Mouse (Mus musculus) midbrain, postnatal 0 days (tissue): Measurements from ENCODE around the gene Pacrg. TPM values are rescaled to one million over a fixed set of nuclear protein-coding genes. Genes with fewer than 3 reads are reported as not detected.

ENCODE experiments used
- ATAC-seq: fragments of 200-750 bp; cut with Nextera tagmentation; 2 replicates; pipeline ENCODE4 v1.8.0; 2017; ENCODE audit warnings: moderate number of reproducible peaks, mild to moderate bottlenecking, moderate TSS enrichment, moderate library complexity; ENCODE audit not compliant: low FRiP score
- DNase-seq: peaks from one replicate; pipeline ENCODE4 v3.0.0-alpha.2; 2015; ENCODE audit warnings: low spot score
- H3K27ac ChIP-seq: fragments of 300-500 bp; sonication (generic); 2 replicates; pipeline ENCODE4 v1.5.1; 2014; ENCODE audit warnings: low read depth, mild to moderate bottlenecking, low read length, mixed read lengths
- H3K27me3 ChIP-seq: fragments of 300-500 bp; sonication (generic); 2 replicates; pipeline ENCODE4 v1.6.1; 2014; ENCODE audit warnings: low read length, control low read depth, mixed read lengths; ENCODE audit not compliant: insufficient read depth
- H3K36me3 ChIP-seq: fragments of 300-500 bp; sonication (generic); 2 replicates; pipeline ENCODE4 v1.6.1; 2014; ENCODE audit warnings: low read length, control low read depth, mixed read lengths; ENCODE audit not compliant: insufficient read depth
- H3K4me1 ChIP-seq: fragments of 300-500 bp; sonication (generic); 2 replicates; pipeline ENCODE4 v1.6.1; 2014; ENCODE audit warnings: mild to moderate bottlenecking, control low read depth, antibody characterized with exemption, low read length, mixed read lengths; ENCODE audit not compliant: insufficient read depth
- H3K4me2 ChIP-seq: fragments of 300-500 bp; sonication (generic); 2 replicates; pipeline ENCODE4 v1.6.1; 2014; ENCODE audit warnings: low read depth, mild to moderate bottlenecking, low read length, mixed read lengths; ENCODE audit not compliant: poor library complexity, severe bottlenecking
- H3K4me3 ChIP-seq: fragments of 300-500 bp; sonication (generic); 2 replicates; pipeline ENCODE4 v1.5.1; 2014; ENCODE audit warnings: low read depth, mild to moderate bottlenecking, low read length, moderate library complexity
- H3K9ac ChIP-seq: fragments of 300-500 bp; sonication (generic); replicated peaks from 2 replicates; pipeline ENCODE4 v1.6.1; 2014; ENCODE audit warnings: mild to moderate bottlenecking, low read length, moderate library complexity, mixed read lengths; ENCODE audit not compliant: poor library complexity, severe bottlenecking
- H3K9me3 ChIP-seq: fragments of 300-500 bp; sonication (generic); 2 replicates; pipeline ENCODE4 v1.6.1; 2016; ENCODE audit warnings: low read length, control low read depth
- CTCF ChIP-seq: IDR thresholded peaks from 2 replicates; pipeline ENCODE4 v1.5.1; 2016; ENCODE audit warnings: antibody characterized with exemption, mild to moderate bottlenecking
- WGBS: fragments of 180-500 bp; shearing (Covaris S2); extraction: QIAGEN DNeasy Blood & Tissue Kit; methylation state at CpG from one replicate; pipeline ENCODE4 v1.1.7; 2014; 5-methylcytosine and 5-hydroxymethylcytosine counted together
- polyA plus RNA-seq: library from polyadenylated mRNA; unstranded; fragments of >200 nt; fragmentation: Nextera tagmentation; extraction: Ambion mirVana; gene quantifications from 2 replicates; pipeline ENCODE4 v1.2.1, GENCODE M21; 2015
- total RNA-seq: library from RNA; depleted of rRNA; stranded (reverse); fragments of >200 nt; gene quantifications from 2 replicates; pipeline ENCODE4 v1.2.3, GENCODE M21; 2014

Gene Pacrg
- total and polyA plus RNA-seq, 2 experiments from 2014 or later: 14.6 to 23.0 TPM

- H3K4me1 ChIP-seq: peaks cover 11% of the 10 kb centered on the region
- H3K9me3 ChIP-seq: no peaks in the 10 kb centered on the region
- H3K36me3 ChIP-seq: no peaks in the 10 kb centered on the region
- no peak for ATAC-seq
- WGBS: 58% methylated on average over 11 of the region's 11 CpGs
- no peak for TF ChIP-seq CTCF
- H3K27me3 ChIP-seq: no peaks in the 10 kb centered on the region
- no peak overlapping the region for H3K9ac ChIP-seq
- no peak overlapping the region for H3K4me2 ChIP-seq
- H3K4me3 ChIP-seq: no peak overlapping the region
- DNase-seq: peak; percentile 57
- H3K27ac ChIP-seq: peak overlapping the region; percentile 63; the same call in 1 of the 2 replicates
These were observed 442.8 kb downstream of the Pacrg start for GRCm38 (mm10) chr17:10397336-10397735.

GRCm38 (mm10) chr17:10396863-10397262 lies 443.2 kb downstream of the Pacrg start:
- no peak for DNase-seq
- Histone ChIP-seq H3K9ac (no peak overlapping the region), H3K4me1 (peaks cover 11% of the 10 kb centered on the region), H3K4me2 (no peak overlapping the region), H3K36me3 (no peaks in the 10 kb centered on the region), H3K27me3 (no peaks in the 10 kb centered on the region), H3K4me3 (no peak overlapping the region), H3K27ac (peak overlapping the region; percentile 63; the same call in 1 of the 2 replicates), H3K9me3 (no peaks in the 10 kb centered on the region)
- WGBS: 85% methylated on average over 6 of the region's 6 CpGs
- no peak for ATAC-seq
- no peak for TF ChIP-seq CTCF

DNA sequence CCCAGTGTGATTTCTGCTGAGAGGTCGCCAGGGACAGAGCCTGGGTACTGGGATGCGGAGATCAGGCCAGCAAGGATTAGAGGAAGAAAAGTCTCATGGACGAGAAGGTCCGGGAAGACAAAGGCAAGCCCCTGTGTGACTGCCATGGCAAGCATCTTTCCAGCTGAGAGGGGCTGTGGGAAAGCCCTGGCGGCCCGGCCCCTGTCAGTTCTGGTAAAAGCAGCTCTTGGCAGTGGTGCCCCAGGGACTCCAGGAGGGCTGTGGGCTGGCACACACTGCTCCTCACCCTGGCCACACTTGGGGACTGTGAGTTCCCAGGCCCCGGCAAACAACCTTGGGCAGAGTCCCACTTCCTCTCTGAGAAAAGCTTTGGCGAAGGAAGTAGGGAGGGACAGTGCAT lies 445.3 kb downstream of the Pacrg start:
- DNase-seq: peak; percentile 91
- H3K9ac ChIP-seq: no peak overlapping the region
- no peak overlapping the region for H3K4me3 ChIP-seq
- H3K36me3 ChIP-seq: no peaks in the 10 kb centered on the region
- WGBS: 35% methylated on average over 8 of the region's 8 CpGs
- H3K27me3 ChIP-seq: no peaks in the 10 kb centered on the region
- H3K27ac ChIP-seq: peak overlapping the region; percentile 63; the same call in 1 of the 2 replicates
- H3K4me1 ChIP-seq: peaks cover 8% of the 10 kb centered on the region
- TF ChIP-seq CTCF: no peak
- no peak overlapping the region for H3K4me2 ChIP-seq
- no peaks in the 10 kb centered on the region for H3K9me3 ChIP-seq
- peak; percentile 90 for ATAC-seq

DNA sequence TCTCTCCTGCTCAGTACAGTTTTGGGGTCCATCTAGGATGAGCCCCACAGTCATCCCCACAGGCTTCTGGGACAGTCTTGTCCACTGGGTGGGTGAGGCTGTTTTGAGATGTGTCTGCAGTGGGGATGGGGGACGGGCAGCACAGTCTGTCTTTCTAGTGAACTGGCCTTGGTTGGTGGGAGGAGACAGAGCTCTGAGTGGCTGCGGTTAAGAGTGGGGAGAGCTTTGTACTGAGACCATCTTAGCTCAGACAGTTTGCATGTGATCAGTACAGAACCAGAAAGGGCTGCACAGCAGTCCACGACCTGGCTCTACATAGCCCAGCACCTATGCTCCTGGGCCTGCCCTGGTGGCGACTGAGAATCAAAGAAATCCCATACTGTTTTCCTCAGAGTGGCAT lies 446.3 kb downstream of the Pacrg start:
- no peak for TF ChIP-seq CTCF
- Histone ChIP-seq H3K27me3 (no peaks in the 10 kb centered on the region), H3K4me3 (no peak overlapping the region), H3K4me1 (peaks cover 8% of the 10 kb centered on the region), H3K36me3 (no peaks in the 10 kb centered on the region), H3K4me2 (no peak overlapping the region), H3K9ac (no peak overlapping the region), H3K27ac (peak overlapping the region; percentile 59), H3K9me3 (no peaks in the 10 kb centered on the region)
- DNase-seq (no peak), ATAC-seq (no peak)
- WGBS: 70% methylated on average over 4 of the region's 4 CpGs

GRCm38 (mm10) chr17:10392342-10393034 lies 447.6 kb downstream of the Pacrg start:
- DNase-seq: no peak
- H3K27me3 ChIP-seq: no peaks in the 10 kb centered on the region
- no peak for TF ChIP-seq CTCF
- ATAC-seq: no peak
- H3K9me3 ChIP-seq: no peaks in the 10 kb centered on the region
- no peak overlapping the region for H3K4me2 ChIP-seq
- WGBS: 91% methylated on average over 14 of the region's 14 CpGs
- H3K4me3 ChIP-seq: no peak overlapping the region
- H3K36me3 ChIP-seq: no peaks in the 10 kb centered on the region
- H3K27ac ChIP-seq: no peak overlapping the region
- no peak overlapping the region for H3K9ac ChIP-seq
- H3K4me1 ChIP-seq: peaks cover 8% of the 10 kb centered on the region
